Mouse (Mus musculus): ENCODE results near the gene Bola3.

Bola3 gene

GRCm38 (mm10) chr6:83395544-83396229 is 46.7 kb downstream of the Bola3 start:
- DNase-seq (ENCODE audit: low read depth): peak; percentile 34

GRCm38 (mm10) chr6:83396711-83397110 is 47.8 kb downstream of the Bola3 start:
- DNase-seq (ENCODE audit: low read depth): no peak

GRCm38 (mm10) chr6:83397728-83398127 is 48.8 kb downstream of the Bola3 start:
- DNase-seq (ENCODE audit: low read depth): no peak

- DNase-seq (ENCODE audit: low read depth): no peak
These were observed 50.8 kb downstream of the Bola3 start for GRCm38 (mm10) chr6:83399790-83400189.

GRCm38 (mm10) chr6:83403481-83403880 is 54.5 kb downstream of the Bola3 start:
- no peak for DNase-seq (ENCODE audit: low read depth)

GRCm38 (mm10) chr6:83404571-83404970 is 55.6 kb downstream of the Bola3 start:
- no peak for DNase-seq (ENCODE audit: low read depth)

- DNase-seq (ENCODE audit: low read depth): no peak
These were observed 56.6 kb downstream of the Bola3 start for GRCm38 (mm10) chr6:83405511-83406064.

- no peak for DNase-seq (ENCODE audit: low read depth)
These were observed 59.6 kb downstream of the Bola3 start for GRCm38 (mm10) chr6:83408510-83408909.

Data from c-Kit-positive CD71-positive TER-119-negative erythroid progenitor cells, embryonic 14.5 days (primary cell).